In the genomic region with DNA sequence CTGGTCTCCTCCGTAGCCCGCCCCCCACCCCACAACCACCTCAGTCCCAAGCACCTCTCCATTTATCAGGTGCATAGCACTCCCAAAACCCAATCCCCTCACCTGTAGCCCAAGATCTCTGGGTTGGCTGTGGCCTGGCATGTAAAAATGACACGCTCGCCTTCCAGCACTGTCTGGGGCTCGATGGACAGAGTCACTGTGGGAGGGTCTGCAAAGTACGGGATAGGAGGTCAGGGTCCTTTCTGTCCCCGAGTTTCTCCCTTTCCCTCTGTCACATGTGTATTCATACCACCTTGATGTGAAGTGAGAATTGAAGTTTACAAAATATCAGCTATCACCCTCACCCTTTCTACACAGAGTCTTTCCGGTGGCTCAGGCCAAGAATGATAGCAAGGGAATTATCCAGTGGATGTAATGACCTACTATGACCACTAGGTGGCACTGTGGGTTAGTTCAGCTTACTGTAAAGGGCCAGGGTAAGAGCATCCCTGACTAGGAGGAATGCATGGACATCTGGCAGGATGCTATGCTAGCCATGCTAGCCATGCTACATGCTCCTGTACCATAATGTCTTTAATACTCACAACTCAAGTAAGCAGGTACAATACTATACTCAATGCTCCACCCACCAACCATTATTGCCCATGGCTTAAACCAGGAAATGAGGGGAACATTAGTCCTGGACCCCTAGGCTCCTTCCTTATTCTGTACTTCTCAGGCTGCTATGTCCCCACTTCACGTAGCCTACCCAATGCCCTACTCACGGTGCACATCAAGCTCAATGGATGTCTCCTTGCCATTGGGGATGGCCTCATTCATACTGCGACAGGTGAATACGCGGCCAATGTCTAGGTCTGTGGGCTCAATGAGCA, we compare ENCODE assay signal across 8 mouse cellular contexts.
DNase-seq lines count a peak whose midpoint lies in the region; ATAC-seq and TF ChIP-seq lines count a peak whose summit lies in the region.

No protein-coding gene starts in this region.

- H3K36me3 ChIP-seq in midbrain, embryonic 13.5 days: peaks cover 31% of the 10 kb centered on the region

- no peak for TF ChIP-seq POLR2A in cortical plate, adult 2 months (IDR thresholded peaks at IDR 0.05; ENCODE audit: extremely low read depth, insufficient read depth, low read length)

- H3K9ac ChIP-seq in midbrain, embryonic 13.5 days (replicated peaks): no peak overlapping the region

- WGBS in midbrain, embryonic 13.5 days: 82% methylated on average over 13 of the region's 13 CpGs

- H3K27me3 ChIP-seq in midbrain, embryonic 13.5 days: no peaks in the 10 kb centered on the region

- no peak overlapping the region for H3K4me3 ChIP-seq in cortical plate, adult 2 months (ENCODE audit: insufficient read depth, low read length)
- no peak overlapping the region for H3K4me3 ChIP-seq in midbrain, embryonic 13.5 days (replicated peaks)

- no peaks in the 10 kb centered on the region for H3K4me1 ChIP-seq in cortical plate, adult 2 months (ENCODE audit: control insufficient read depth, insufficient read depth, low read length)
- peaks cover 8% of the 10 kb centered on the region for H3K4me1 ChIP-seq in midbrain, embryonic 13.5 days (replicated peaks)

- no peak overlapping the region for H3K27ac ChIP-seq in cortical plate, adult 2 months (ENCODE audit: insufficient read depth, low read length)
- no peak overlapping the region for H3K27ac ChIP-seq in midbrain, embryonic 13.5 days

- H3K9me3 ChIP-seq in midbrain, embryonic 13.5 days: no peaks in the 10 kb centered on the region

- no peak overlapping the region for H3K4me2 ChIP-seq in midbrain, embryonic 13.5 days (replicated peaks)

- DNase-seq in urinary bladder, adult 18-20 months (ENCODE audit: low spot score in 2 of 2): peak; percentile 28 to 39
- no peak for DNase-seq in urinary bladder, postnatal 4 days (ENCODE audit: low spot score in 2 of 2)
- peak; percentile 47 for DNase-seq in gastrocnemius, postnatal 10 days
- DNase-seq in kidney, adult 11 months: peak; percentile 18
- peak; percentile 57 for DNase-seq in left cerebral cortex, postnatal 4 days
- peak; percentile 27 to 51 for DNase-seq in spleen, postnatal 10 days (ENCODE audit: low spot score in 2 of 2)

- peak; percentile 89 for ATAC-seq in midbrain, embryonic 13.5 days

- intact Hi-C loops in left cerebral cortex, postnatal 4 days (cut with DNase I): loop anchor here (1.0 to 5.0 kb wide), 2 partner anchors 58 to 85 kb away; no protein-coding TSS in a partner anchor

- TF ChIP-seq CTCF in cortical plate, adult 2 months (IDR thresholded peaks at IDR 0.05; ENCODE audit: extremely low read depth, insufficient read depth, low read length): peak; percentile 94

Comparison
In these comparisons a context has a peak if more than half of its experiments do, and no peak if none do; other contexts are left out.
1. DNase-seq: peak in urinary bladder, adult 18-20 months (2 of 2), gastrocnemius, postnatal 10 days (single experiment), kidney, adult 11 months (single experiment), left cerebral cortex, postnatal 4 days (single experiment) and spleen, postnatal 10 days (2 of 2); none in urinary bladder, postnatal 4 days (0 of 2).